10 mouse cellular contexts compared by ENCODE assay signal in genomic region chr15:82224602-82225215, GRCm38 (mm10). TPM values are rescaled to one million over a fixed set of nuclear protein-coding genes. Genes with fewer than 3 reads are reported as not detected.
DNase-seq lines count a peak whose midpoint lies in the region; ATAC-seq and TF ChIP-seq lines count a peak whose summit lies in the region.
"Had no signal": no experiment of that assay in that cellular context is flagged by ENCODE, and none has a peak within 500 bp of the region (broad histone marks: within the 10 kb centered on the region; RNA-seq: fewer than 3 reads in every experiment).

No protein-coding gene starts in this region.

- H3K27ac ChIP-seq in forebrain, embryonic 10.5 days: no peak overlapping the region
- no peak overlapping the region for H3K27ac ChIP-seq in forebrain, embryonic 16.5 days (ENCODE audit: low read length)
- H3K27ac ChIP-seq in bone marrow, adult 2 months (ENCODE audit: control insufficient read depth, insufficient read depth, low read depth, low read length, poor library complexity): peak overlapping the region; percentile 68
- H3K27ac ChIP-seq in hindbrain, postnatal 0 days: no peak overlapping the region
- no peak overlapping the region for H3K27ac ChIP-seq in midbrain, embryonic 12.5 days (replicated peaks)

- no peak for ATAC-seq in forebrain, embryonic 16.5 days
- 0 out of 2 replicates have a peak, but pooled peaks have one; percentile 8 for ATAC-seq in hindbrain, postnatal 0 days
- no peak for ATAC-seq in midbrain, embryonic 12.5 days (ENCODE audit: low FRiP score, low read depth)
- ATAC-seq in inflammation-experienced regulatory T-cells, adult 6 months: no peak
- ATAC-seq: activated CD4-positive, CD25-positive, alpha-beta regulatory T cell, adult 4 months had no signal

- no peaks in the 10 kb centered on the region for H3K36me3 ChIP-seq in forebrain, embryonic 10.5 days (replicated peaks)
- H3K36me3 ChIP-seq in forebrain, embryonic 16.5 days (ENCODE audit: control insufficient read depth, insufficient read depth): no peaks in the 10 kb centered on the region
- H3K36me3 ChIP-seq in hindbrain, postnatal 0 days (ENCODE audit: insufficient read depth, low read length): no peaks in the 10 kb centered on the region
- H3K36me3 ChIP-seq in midbrain, embryonic 12.5 days: no peaks in the 10 kb centered on the region

- peak overlapping the region; percentile 50 for H3K4me3 ChIP-seq in forebrain, embryonic 10.5 days
- H3K4me3 ChIP-seq in forebrain, embryonic 16.5 days (replicated peaks; ENCODE audit: low read length): no peak overlapping the region; the same call in 1 of the 2 replicates
- H3K4me3 ChIP-seq in bone marrow, adult 2 months (replicated peaks; ENCODE audit: control insufficient read depth, low read depth, low read length): peak overlapping the region; percentile 31
- H3K4me3 ChIP-seq in hindbrain, postnatal 0 days (ENCODE audit: low read length): peak overlapping the region; percentile 30; the same call in 1 of the 2 replicates
- H3K4me3 ChIP-seq in midbrain, embryonic 12.5 days: peak overlapping the region; percentile 36

- no peak for TF ChIP-seq POLR2A in bone marrow, adult 2 months (IDR thresholded peaks at IDR 0.05; ENCODE audit: borderline replicate concordance, control insufficient read depth, low read depth, low read length)

- WGBS in forebrain, embryonic 10.5 days: 36% methylated on average over 7 of the region's 7 CpGs
- 30% methylated on average over 7 of the region's 7 CpGs for WGBS in forebrain, embryonic 16.5 days
- WGBS in bone marrow, adult 2 months: 33% methylated on average over 7 of the region's 7 CpGs
- WGBS in hindbrain, postnatal 0 days: 39% methylated on average over 7 of the region's 7 CpGs
- 38% methylated on average over 7 of the region's 7 CpGs for WGBS in midbrain, embryonic 12.5 days

- no peak for DNase-seq in forebrain, embryonic 10.5 days (ENCODE audit: extremely low spot score, low spot score)
- DNase-seq in hindbrain, postnatal 0 days (ENCODE audit: low spot score): no peak
- DNase-seq in ovary, postnatal 10 days (ENCODE audit: low spot score): no peak
- DNase-seq in urinary bladder, postnatal 36 days (ENCODE audit: low spot score in 2 of 2): no peak
- DNase-seq: kidney, postnatal 25 days had no signal

- TF ChIP-seq CTCF in bone marrow, adult 2 months (IDR thresholded peaks at IDR 0.05; ENCODE audit: control insufficient read depth, insufficient read depth, low read length): no peak
- no peak for TF ChIP-seq CTCF in hindbrain, postnatal 0 days (IDR thresholded peaks at IDR 0.05; ENCODE audit: low read depth)

- no peak overlapping the region for H3K9ac ChIP-seq in forebrain, embryonic 16.5 days (replicated peaks; ENCODE audit: low read depth, low read length)
- no peak overlapping the region for H3K9ac ChIP-seq in hindbrain, postnatal 0 days (replicated peaks; ENCODE audit: low read length)
- peak overlapping the region; percentile 46; the same call in 1 of the 2 replicates for H3K9ac ChIP-seq in midbrain, embryonic 12.5 days (replicated peaks)

- no peaks in the 10 kb centered on the region for H3K9me3 ChIP-seq in forebrain, embryonic 10.5 days
- H3K9me3 ChIP-seq in forebrain, embryonic 16.5 days (ENCODE audit: control insufficient read depth, low read length): no peaks in the 10 kb centered on the region
- no peaks in the 10 kb centered on the region for H3K9me3 ChIP-seq in hindbrain, postnatal 0 days (ENCODE audit: low read length)
- H3K9me3 ChIP-seq in midbrain, embryonic 12.5 days: no peaks in the 10 kb centered on the region

- no peak overlapping the region for H3K4me2 ChIP-seq in forebrain, embryonic 16.5 days (ENCODE audit: low read length)
- peak overlapping the region; percentile 60; the same call in 1 of the 2 replicates for H3K4me2 ChIP-seq in hindbrain, postnatal 0 days (ENCODE audit: low read depth, low read length)
- H3K4me2 ChIP-seq in midbrain, embryonic 12.5 days (replicated peaks): peak overlapping the region; percentile 68

- peaks cover 65% of the 10 kb centered on the region for H3K27me3 ChIP-seq in forebrain, embryonic 10.5 days (ENCODE audit: poor library complexity, severe bottlenecking)
- peaks cover 3% of the 10 kb centered on the region; the same call in 1 of the 2 replicates for H3K27me3 ChIP-seq in forebrain, embryonic 16.5 days (replicated peaks; ENCODE audit: control insufficient read depth, insufficient read depth, low read length)
- no peaks in the 10 kb centered on the region for H3K27me3 ChIP-seq in hindbrain, postnatal 0 days (ENCODE audit: insufficient read depth, low read length)
- peaks cover 56% of the 10 kb centered on the region for H3K27me3 ChIP-seq in midbrain, embryonic 12.5 days

- peaks cover 46% of the 10 kb centered on the region for H3K4me1 ChIP-seq in forebrain, embryonic 10.5 days
- peaks cover 9% of the 10 kb centered on the region for H3K4me1 ChIP-seq in forebrain, embryonic 16.5 days (replicated peaks; ENCODE audit: control insufficient read depth, insufficient read depth, low read length)
- peaks cover 12% of the 10 kb centered on the region for H3K4me1 ChIP-seq in bone marrow, adult 2 months (ENCODE audit: control insufficient read depth, insufficient read depth, low read length)
- H3K4me1 ChIP-seq in hindbrain, postnatal 0 days (ENCODE audit: insufficient read depth, low read length): 0 out of 2 replicates have a peak, but pooled peaks cover 11% of the 10 kb centered on the region
- peaks cover 27% of the 10 kb centered on the region for H3K4me1 ChIP-seq in midbrain, embryonic 12.5 days

RNA-seq across cellular contexts. Expression of gene Tnfrsf13c, which starts 0.5 kb away (rescaled TPM):
- 0.18 TPM in 1 of 2 replicates, not detected in the other for polyA plus RNA-seq in forebrain, embryonic 10.5 days (2016; fragmentation: Nextera tagmentation; extraction: Ambion mirVana)
- polyA plus RNA-seq in forebrain, embryonic 16.5 days (2015; fragmentation: Nextera tagmentation; extraction: Ambion mirVana): 0.10 and 0.25 TPM in 2 replicates
- polyA plus RNA-seq in bone marrow, adult 2 months (2011; ENCODE audit: insufficient read depth, insufficient read length, low replicate concordance, missing spikeins): 12.1 and 24.9 TPM in 2 replicates
- total RNA-seq in hindbrain, postnatal 0 days (2014; rRNA removed): 0.29 and 5.6 TPM in 2 replicates
- 0.34 and 0.42 TPM in 2 replicates for polyA plus RNA-seq in hindbrain, postnatal 0 days (2015; fragmentation: Nextera tagmentation; extraction: Ambion mirVana)
- polyA plus RNA-seq in midbrain, embryonic 12.5 days (2016; fragmentation: Nextera tagmentation; extraction: Ambion mirVana): 0.37 TPM in 1 of 2 replicates, not detected in the other
- 1 to 10 TPM; 2.3 to 7.1 (median 4.8) TPM for polyA plus RNA-seq in inflammation-experienced regulatory T-cells, adult 6 months (2017; shearing (Covaris generic))

RNA-seq across cellular contexts. Expression of gene Shisa8, which starts 12.1 kb away (rescaled TPM):
- polyA plus RNA-seq in forebrain, embryonic 10.5 days (2016; fragmentation: Nextera tagmentation; extraction: Ambion mirVana): 0.87 and 0.95 TPM in 2 replicates
- 0.66 and 0.70 TPM in 2 replicates for polyA plus RNA-seq in forebrain, embryonic 16.5 days (2015; fragmentation: Nextera tagmentation; extraction: Ambion mirVana)
- polyA plus RNA-seq in bone marrow, adult 2 months (2011; ENCODE audit: insufficient read depth, insufficient read length, low replicate concordance, missing spikeins): 0.77 and 1.9 TPM in 2 replicates
- total RNA-seq in hindbrain, postnatal 0 days (2014; rRNA removed): 34.7 and 36.0 TPM in 2 replicates
- polyA plus RNA-seq in hindbrain, postnatal 0 days (2015; fragmentation: Nextera tagmentation; extraction: Ambion mirVana): 7.5 and 9.2 TPM in 2 replicates
- 0.73 and 0.80 TPM in 2 replicates for polyA plus RNA-seq in midbrain, embryonic 12.5 days (2016; fragmentation: Nextera tagmentation; extraction: Ambion mirVana)
- polyA plus RNA-seq in inflammation-experienced regulatory T-cells, adult 6 months (2017; shearing (Covaris generic)): not detected
- polyA plus RNA-seq: activated CD4-positive, CD25-positive, alpha-beta regulatory T cell, adult 4 months had no signal

RNA-seq across cellular contexts. Expression of gene Cenpm, which starts 19.8 kb away (rescaled TPM):
- polyA plus RNA-seq in forebrain, embryonic 10.5 days (2016; fragmentation: Nextera tagmentation; extraction: Ambion mirVana): 95.1 and 97.3 TPM in 2 replicates
- 29.8 and 34.6 TPM in 2 replicates for polyA plus RNA-seq in forebrain, embryonic 16.5 days (2015; fragmentation: Nextera tagmentation; extraction: Ambion mirVana)
- 19.5 and 21.2 TPM in 2 replicates for polyA plus RNA-seq in bone marrow, adult 2 months (2011; ENCODE audit: insufficient read depth, insufficient read length, low replicate concordance, missing spikeins)
- total RNA-seq in hindbrain, postnatal 0 days (2014; rRNA removed): 15.0 and 16.2 TPM in 2 replicates
- polyA plus RNA-seq in hindbrain, postnatal 0 days (2015; fragmentation: Nextera tagmentation; extraction: Ambion mirVana): 23.0 and 27.6 TPM in 2 replicates
- 60.1 and 61.9 TPM in 2 replicates for polyA plus RNA-seq in midbrain, embryonic 12.5 days (2016; fragmentation: Nextera tagmentation; extraction: Ambion mirVana)
- 10 to 100 TPM in 2 of 3 experiments, 1 to 10 TPM in 1; 6.0 to 56.1 (median 12.3) TPM for polyA plus RNA-seq in inflammation-experienced regulatory T-cells, adult 6 months (2017; shearing (Covaris generic))

RNA-seq across cellular contexts. Expression of gene 1500009C09Rik, which starts 27.5 kb away (rescaled TPM):
- 0.26 TPM in 1 of 2 replicates, not detected in the other for polyA plus RNA-seq in forebrain, embryonic 10.5 days (2016; fragmentation: Nextera tagmentation; extraction: Ambion mirVana)
- polyA plus RNA-seq in forebrain, embryonic 16.5 days (2015; fragmentation: Nextera tagmentation; extraction: Ambion mirVana): 17.0 and 18.6 TPM in 2 replicates
- polyA plus RNA-seq in bone marrow, adult 2 months (2011; ENCODE audit: insufficient read depth, insufficient read length, low replicate concordance, missing spikeins): not detected in 2 replicates
- 116 and 127 TPM in 2 replicates for total RNA-seq in hindbrain, postnatal 0 days (2014; rRNA removed)
- polyA plus RNA-seq in hindbrain, postnatal 0 days (2015; fragmentation: Nextera tagmentation; extraction: Ambion mirVana): 12.5 and 13.9 TPM in 2 replicates
- polyA plus RNA-seq in midbrain, embryonic 12.5 days (2016; fragmentation: Nextera tagmentation; extraction: Ambion mirVana): 2.6 and 3.3 TPM in 2 replicates
- polyA plus RNA-seq in inflammation-experienced regulatory T-cells, adult 6 months (2017; shearing (Covaris generic)): not detected
- polyA plus RNA-seq: activated CD4-positive, CD25-positive, alpha-beta regulatory T cell, adult 4 months had no signal

RNA-seq across cellular contexts. Expression of gene Sept3, which starts 50.0 kb away (rescaled TPM):
- 62.1 and 62.5 TPM in 2 replicates for polyA plus RNA-seq in forebrain, embryonic 10.5 days (2016; fragmentation: Nextera tagmentation; extraction: Ambion mirVana)
- polyA plus RNA-seq in forebrain, embryonic 16.5 days (2015; fragmentation: Nextera tagmentation; extraction: Ambion mirVana): 427 TPM in 2 replicates
- 2.0 TPM in 1 of 2 replicates, not detected in the other for polyA plus RNA-seq in bone marrow, adult 2 months (2011; ENCODE audit: insufficient read depth, insufficient read length, low replicate concordance, missing spikeins)
- 393 and 404 TPM in 2 replicates for total RNA-seq in hindbrain, postnatal 0 days (2014; rRNA removed)
- polyA plus RNA-seq in hindbrain, postnatal 0 days (2015; fragmentation: Nextera tagmentation; extraction: Ambion mirVana): 299 and 320 TPM in 2 replicates
- 237 and 291 TPM in 2 replicates for polyA plus RNA-seq in midbrain, embryonic 12.5 days (2016; fragmentation: Nextera tagmentation; extraction: Ambion mirVana)
- polyA plus RNA-seq in inflammation-experienced regulatory T-cells, adult 6 months (2017; shearing (Covaris generic)): not detected
- polyA plus RNA-seq: activated CD4-positive, CD25-positive, alpha-beta regulatory T cell, adult 4 months had no signal
